Mouse (Mus musculus) ES-E14 (cell line): ENCODE data around the gene Pigx.

Source experiments
- HCFC1 ChIP-seq: IDR thresholded peaks from 2 replicates; pipeline ENCODE4 v1.6.1; 2012; ENCODE audit warnings: low read length, inconsistent platforms, borderline replicate concordance; ENCODE audit not compliant: insufficient read depth
- MAFK ChIP-seq: IDR thresholded peaks from 2 replicates; pipeline ENCODE4 v1.6.1; 2014; ENCODE audit warnings: mild to moderate bottlenecking, low read depth, low read length, inconsistent platforms; ENCODE audit not compliant: insufficient read depth
- ZC3H11A ChIP-seq: IDR thresholded peaks from 2 replicates; pipeline ENCODE4 v1.6.1; 2012; ENCODE audit warnings: low read depth, mild to moderate bottlenecking, inconsistent platforms, low read length, borderline replicate concordance
- ZNF384 ChIP-seq: IDR thresholded peaks from 2 replicates; pipeline ENCODE4 v1.6.1; 2012; ENCODE audit warnings: low read depth, low read length, inconsistent platforms

GRCm38 (mm10) chr16:32114406-32114805 is 14.9 kb upstream of the Pigx start:
- TF ChIP-seq HCFC1 (no peak), ZNF384 (no peak), MAFK (no peak), ZC3H11A (no peak)
